Mouse (Mus musculus) mouse trophoblast stem cell (cell line): Measurements from ENCODE around the gene Eps8l2.

Source experiments
- in situ Hi-C, 2 experiments: fragments of 300-500 bp; cut with MseI, MboI; formaldehyde crosslinking; loops; 2 replicates in 1 of 2; 3 replicates in 1 of 2; pipeline ENCODE4 v1.15.1; 2025

Eps8l2 gene

GRCm38 (mm10) chr7:141328373-141328990 lies 10.2 kb upstream of the Eps8l2 start:
- in situ Hi-C loops = no loop called here

DNA sequence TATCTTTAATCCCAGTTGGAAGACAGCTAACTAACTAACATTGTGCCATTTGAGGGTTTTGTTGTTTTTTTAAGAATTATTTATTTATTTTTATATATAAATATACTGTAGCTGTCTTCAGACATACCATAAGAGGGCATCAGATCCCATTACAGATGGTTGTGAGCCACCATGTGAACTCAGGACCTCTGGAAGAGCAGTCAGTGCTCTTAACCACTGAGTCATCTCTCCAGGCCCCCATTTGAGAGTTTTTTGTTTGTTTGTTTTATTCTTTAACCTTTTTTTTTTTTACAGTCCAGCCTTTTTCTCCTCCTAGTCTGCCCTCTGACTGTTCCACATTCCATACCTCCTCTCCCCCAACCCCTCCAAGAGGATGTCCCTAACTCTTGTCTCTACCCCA lies 8.0 kb upstream of the Eps8l2 start:
- in situ Hi-C loops = no loop called here

GRCm38 (mm10) chr7:141331990-141332389 lies 6.7 kb upstream of the Eps8l2 start:
- in situ Hi-C loops = no loop called here

- in situ Hi-C loops = no loop called here
These were observed 3.6 kb upstream of the Eps8l2 start for GRCm38 (mm10) chr7:141335044-141335579.

GRCm38 (mm10) chr7:141335682-141336081 lies 3.0 kb upstream of the Eps8l2 start:
- in situ Hi-C loops = no loop called here

GRCm38 (mm10) chr7:141336296-141336695 lies 2.4 kb upstream of the Eps8l2 start:
- in situ Hi-C loops = no loop called here

DNA sequence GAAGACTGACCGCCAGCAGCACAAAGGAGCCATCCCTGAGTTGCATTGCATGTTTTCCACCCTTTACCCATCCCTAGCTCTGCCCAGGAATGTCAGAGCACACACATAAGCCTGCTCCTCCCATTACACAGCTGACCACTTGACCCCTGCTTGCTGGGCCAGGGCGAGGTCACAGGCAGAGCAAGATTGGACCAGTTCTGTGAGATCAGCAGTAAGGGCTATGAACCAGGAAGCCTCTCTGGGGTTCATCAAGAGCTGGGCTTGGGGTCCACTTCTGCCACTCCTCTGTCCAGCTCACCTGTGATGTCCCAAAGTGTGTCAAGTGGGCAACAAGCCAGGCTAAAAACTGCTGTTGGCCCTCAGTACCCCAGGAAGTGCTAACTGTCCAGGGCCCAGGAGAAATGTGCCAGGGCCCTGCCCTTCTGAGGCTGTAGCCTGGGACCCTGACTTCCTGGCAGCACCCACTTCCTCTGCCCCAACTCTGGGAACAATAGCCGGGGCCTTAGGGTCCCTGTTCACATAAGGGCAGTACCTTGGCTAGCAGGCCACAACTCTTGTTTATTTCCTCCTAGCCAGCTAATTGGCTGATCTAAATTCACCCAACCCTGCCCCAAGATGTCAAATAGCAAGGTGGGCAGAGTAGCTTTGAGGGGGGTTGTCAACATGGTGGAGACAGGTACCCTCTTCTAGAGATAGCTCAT lies 814 bp upstream of the Eps8l2 start:
- in situ Hi-C loops = no loop called here

GRCm38 (mm10) chr7:141339215-141339920 lies 688 bp downstream of the Eps8l2 start:
- in situ Hi-C loops = no loop called here

DNA sequence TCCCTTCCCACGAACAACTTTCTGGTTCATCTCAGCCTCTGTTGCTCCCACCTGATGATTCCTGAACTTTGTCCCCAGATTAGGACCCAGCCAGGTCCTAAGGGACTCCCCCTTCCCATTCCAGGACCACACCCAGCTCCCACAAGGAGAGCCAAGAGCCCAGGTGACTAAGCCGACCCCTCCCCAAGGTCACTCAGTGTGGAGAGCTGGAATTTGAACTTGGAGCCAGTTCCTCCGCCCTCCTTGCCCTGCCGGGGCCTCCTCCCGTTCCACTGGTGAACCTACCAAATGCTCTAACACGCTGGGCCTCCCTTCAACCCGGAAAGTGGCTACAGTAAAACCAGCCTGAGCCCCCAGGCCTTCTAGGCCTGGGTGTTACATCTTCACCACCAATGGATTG lies 1.3 kb downstream of the Eps8l2 start:
- in situ Hi-C loops = no loop called here

DNA sequence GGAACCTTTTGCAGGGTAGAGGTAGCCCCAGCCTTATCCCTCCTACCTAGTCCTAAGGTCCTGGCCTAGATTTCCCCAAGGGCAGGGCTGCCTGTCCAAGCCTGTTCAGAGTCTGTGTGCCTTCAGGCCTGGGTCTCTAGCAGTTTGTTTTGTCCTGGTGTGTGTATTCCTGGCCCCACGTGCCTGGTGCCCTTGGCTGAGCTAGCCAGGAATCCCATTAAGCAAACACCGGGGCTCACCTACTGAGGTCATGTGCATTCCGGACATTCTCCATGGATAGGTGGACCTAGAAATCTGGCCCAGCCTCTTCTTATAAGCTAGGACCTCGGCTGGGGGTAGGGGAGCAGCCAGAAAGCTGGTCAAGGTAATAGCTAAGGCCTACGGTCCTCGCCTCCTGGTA lies 1.8 kb downstream of the Eps8l2 start:
- in situ Hi-C loops = no loop called here

- in situ Hi-C loops = no loop called here
These were observed 3.1 kb downstream of the Eps8l2 start for GRCm38 (mm10) chr7:141341689-141342226.

DNA sequence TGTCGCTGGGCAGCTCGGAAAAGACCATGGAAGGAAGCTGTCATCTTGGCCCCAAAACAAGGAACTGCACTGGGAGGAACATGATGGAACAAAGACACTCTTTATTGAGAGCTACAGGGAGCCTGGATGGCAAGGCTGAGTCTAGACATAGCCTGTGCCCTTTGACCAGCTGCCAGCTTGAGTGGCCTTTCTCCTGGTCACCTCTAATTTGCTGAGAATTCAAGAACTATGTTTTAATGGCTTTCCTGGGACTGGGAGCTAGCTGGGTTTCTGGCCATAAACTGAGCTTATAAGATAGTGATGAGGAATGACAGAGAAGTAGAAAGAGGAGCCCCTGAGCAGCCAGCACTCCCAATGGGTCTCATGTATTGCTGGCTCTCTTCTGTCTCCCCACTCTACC lies 4.5 kb downstream of the Eps8l2 start:
- in situ Hi-C loops = no loop called here

- in situ Hi-C loops = no loop called here
These were observed 5.0 kb downstream of the Eps8l2 start for GRCm38 (mm10) chr7:141343696-141344095.

GRCm38 (mm10) chr7:141344787-141345186 lies 6.1 kb downstream of the Eps8l2 start:
- in situ Hi-C loops = no loop called here

DNA sequence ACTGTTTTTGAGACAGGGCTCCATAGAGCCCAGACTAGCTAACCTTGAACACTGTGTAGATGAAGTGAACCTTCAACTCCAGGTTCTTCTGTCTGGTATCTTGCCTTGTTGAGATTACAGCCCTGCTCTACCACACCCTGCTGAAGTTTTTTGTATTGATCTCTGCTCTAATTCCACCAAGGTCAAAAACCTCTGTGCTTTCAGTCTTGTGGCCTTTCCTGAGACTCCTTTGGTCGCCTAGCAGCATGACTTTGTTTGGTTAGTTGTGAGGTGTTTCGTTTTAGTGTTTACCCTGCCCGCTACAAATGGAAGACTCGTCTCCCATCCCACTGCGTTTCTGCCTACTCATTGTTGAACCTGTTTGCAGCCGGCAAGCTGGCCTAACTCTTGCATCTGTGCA lies 12.4 kb downstream of the Eps8l2 start:
- in situ Hi-C loops = no loop called here

GRCm38 (mm10) chr7:141355051-141355450 lies 16.4 kb downstream of the Eps8l2 start:
- in situ Hi-C loops = no loop called here

DNA sequence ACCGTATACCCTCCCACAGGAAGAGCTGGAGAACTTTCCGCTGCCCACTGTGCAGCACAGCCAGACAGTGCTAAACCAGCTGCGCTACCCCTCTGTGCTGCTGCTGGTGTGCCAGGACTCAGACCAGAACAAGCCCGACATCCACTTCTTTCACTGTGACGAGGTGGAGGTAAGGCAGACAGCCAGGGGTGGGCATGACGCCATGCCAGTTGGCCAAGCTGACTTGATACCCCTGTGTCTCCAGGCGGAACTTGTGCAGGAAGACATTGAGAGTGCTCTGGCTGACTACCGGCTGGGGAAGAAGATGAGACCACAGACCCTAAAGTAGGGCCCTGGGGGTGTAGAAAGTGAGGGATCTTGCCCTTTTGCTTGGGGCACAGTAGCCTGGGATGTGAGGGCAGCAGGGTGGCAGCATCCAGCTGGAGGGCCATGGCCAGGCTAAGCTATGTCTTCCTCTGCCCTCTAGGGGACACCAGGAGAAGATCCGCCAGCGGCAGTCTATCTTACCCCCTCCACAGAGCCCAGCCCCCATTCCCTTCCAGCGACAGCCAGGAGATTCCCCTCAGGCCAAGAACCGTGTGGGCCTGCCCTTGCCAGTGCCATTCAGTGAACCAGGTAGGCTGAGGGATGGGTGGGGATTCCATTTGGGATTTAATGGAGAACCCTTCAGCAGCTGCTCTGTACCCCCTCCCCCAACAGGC lies 17.1 kb downstream of the Eps8l2 start:
- in situ Hi-C loops = no loop called here

DNA sequence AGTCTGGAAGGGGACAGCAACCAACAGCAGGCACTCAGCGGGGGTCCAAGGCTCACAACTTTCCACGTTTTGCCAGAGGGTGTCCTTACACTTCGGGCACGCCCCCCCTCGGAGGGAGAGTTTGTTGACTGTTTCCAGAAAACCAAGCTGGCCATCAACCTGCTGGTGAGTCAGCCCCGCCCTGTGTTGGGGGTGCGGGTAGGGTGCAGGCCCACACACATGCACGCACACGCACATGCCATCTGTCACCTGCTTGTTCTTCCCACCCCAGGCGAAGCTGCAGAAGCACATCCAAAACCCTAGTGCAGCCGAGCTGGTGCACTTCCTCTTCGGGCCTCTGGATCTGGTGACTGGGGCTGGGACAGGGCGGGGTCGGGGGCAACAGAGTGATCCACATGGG lies 18.3 kb downstream of the Eps8l2 start:
- in situ Hi-C loops = no loop called here

DNA sequence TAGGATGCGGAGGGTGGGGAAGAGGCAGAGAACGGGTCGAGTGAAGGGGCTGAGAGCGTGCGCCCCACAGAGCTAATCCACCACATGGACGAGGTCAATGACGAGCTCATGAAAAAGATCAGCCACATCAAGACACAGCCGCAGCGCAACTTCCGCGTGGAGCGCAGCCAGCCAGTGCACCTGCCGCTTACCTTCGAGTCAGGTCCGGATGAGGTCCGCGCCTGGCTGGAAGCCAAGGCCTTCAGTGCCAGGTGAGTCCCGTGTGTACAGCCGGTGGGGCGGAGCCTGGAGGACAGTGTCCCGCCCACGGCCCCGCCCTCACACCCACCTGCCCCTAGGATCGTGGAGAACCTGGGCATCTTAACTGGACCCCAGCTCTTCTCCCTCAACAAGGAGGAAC lies 22.8 kb downstream of the Eps8l2 start:
- in situ Hi-C loops = no loop called here

- in situ Hi-C loops = no loop called here
These were observed 24.5 kb downstream of the Eps8l2 start for GRCm38 (mm10) chr7:141363106-141363751.

DNA sequence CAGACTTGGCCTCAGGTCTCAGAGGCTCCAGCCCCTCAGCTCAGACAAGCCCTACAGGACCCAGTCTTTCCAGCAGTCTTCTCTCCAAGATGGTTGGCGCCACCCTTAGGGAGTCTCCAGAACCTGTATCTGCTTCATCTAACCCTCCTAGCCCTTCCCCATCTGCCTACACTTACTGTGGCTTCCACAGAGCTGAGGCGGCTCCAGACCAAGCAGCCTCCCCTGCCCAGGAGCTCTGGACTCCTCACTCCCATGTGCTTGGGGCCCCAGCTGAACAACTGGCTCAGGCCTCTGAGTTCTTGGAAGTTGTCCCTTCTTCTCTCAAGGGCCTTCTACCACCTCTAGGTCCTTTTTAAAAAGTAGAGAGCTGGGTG lies 25.1 kb downstream of the Eps8l2 start:
- in situ Hi-C loops = no loop called here
